Mouse (Mus musculus): ENCODE measurements at regions not wholly inside any gene's neighbourhood (a gene's known extent, or its start where the extent isn't known, plus 50 kb on each side); places are given as distances from the start of the nearest gene placed in this dataset.

DNA sequence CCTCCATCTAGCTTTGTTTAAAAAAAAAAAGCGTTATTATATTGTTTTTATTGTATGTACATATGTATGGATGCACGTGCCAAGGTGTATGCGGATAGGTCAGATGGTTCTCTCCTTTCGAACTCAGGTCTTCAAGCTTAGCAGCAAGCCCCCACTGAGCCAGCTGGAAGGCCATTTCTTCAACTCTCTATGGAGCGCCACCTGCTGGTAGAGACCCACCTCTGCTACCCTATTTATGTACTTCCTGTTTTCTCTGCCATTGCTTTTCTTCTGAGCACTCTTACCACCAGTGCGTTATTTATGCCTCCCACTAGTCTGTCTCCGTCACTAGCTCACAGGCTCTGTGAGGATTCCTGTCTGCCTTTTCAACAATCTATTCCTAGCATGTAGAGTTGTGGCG is 91.5 kb upstream of the Rpl38 start:
- TF ChIP-seq CTCF (IDR thresholded peaks at IDR 0.05; ENCODE audit: control insufficient read depth, insufficient read depth, insufficient replicate concordance, low read depth, low read length) (peak; percentile 62; the same call in 1 of the 2 replicates), POLR2A (IDR thresholded peaks at IDR 0.05; ENCODE audit: control insufficient read depth, low read depth, low read length) (no peak)
